Mouse (Mus musculus) embryonic fibroblast, embryonic 13.5 days (primary cell): ENCODE results near the gene Mfap1a. TPM values are rescaled to one million over a fixed set of nuclear protein-coding genes. Genes with fewer than 3 reads are reported as not detected.

Source experiments
- H3K27ac ChIP-seq: 2 replicates; pipeline ENCODE4 v1.5.1; 2012; ENCODE audit warnings: low read length, control low read depth, inconsistent platforms; ENCODE audit not compliant: insufficient read depth
- H3K4me1 ChIP-seq: 2 replicates; pipeline ENCODE4 v1.6.1; 2011; ENCODE audit warnings: low read length; ENCODE audit not compliant: control insufficient read depth, insufficient read depth
- H3K4me3 ChIP-seq: 2 replicates; pipeline ENCODE4 v1.5.1; 2011; ENCODE audit warnings: mild to moderate bottlenecking, control low read depth, low read length; ENCODE audit not compliant: insufficient read depth
- CTCF ChIP-seq: IDR thresholded peaks from 2 replicates; pipeline ENCODE4 v1.5.1; 2011; ENCODE audit warnings: mild to moderate bottlenecking, control low read depth, low read length, moderate library complexity, borderline replicate concordance; ENCODE audit not compliant: insufficient read depth
- POLR2A ChIP-seq: IDR thresholded peaks from 2 replicates; pipeline ENCODE4 v1.6.1; 2011; ENCODE audit warnings: low read depth, mild to moderate bottlenecking, control low read depth, low read length, moderate library complexity
- polyA plus RNA-seq: library from polyadenylated mRNA; stranded (reverse); fragments of >200 nt; gene quantifications from 2 replicates; pipeline ENCODE4 v1.2.4, GENCODE M21; 2011; ENCODE audit warnings: low read depth; ENCODE audit not compliant: missing spikeins, insufficient read length

Gene Mfap1a
- polyA plus RNA-seq, 1 experiment = 31.9 TPM

DNA sequence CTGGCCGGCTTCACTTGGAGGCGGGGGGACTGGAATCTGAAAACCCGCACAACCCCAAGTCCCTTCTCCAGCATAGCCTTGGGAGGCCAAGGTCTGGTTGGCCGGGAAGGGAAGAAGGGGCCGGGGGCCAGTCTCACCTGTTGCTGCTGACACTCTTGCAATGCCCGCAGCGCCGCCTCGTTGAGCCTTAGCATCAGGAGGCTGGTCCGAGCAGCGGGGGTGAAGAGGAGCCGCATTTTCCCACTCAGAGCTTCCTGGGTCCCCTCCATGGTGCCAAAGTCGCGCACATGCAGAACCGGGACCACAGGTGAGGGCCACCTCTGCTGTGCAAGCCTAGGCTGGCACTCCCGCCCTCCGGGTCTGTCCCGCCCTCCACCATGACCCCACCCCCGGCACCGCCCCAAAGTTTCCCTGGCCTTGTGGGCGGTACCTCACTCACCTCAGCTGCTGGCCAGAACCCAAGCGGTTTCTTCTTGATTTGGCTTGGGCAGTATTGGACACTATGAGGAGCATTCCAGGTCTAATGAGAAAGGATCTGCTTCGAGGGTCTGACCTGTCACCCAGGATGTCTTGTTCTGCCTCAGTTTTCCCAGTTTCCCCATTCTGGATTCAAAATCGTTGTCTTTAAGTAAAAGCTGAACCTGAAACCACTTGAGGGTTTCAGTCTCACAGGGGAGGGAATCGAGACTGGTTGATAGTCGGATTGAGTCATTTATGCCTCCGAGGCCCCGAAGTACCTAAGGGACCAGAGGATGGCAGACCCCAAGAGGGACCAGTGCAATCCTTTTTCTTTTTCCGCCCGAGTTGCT, 64.0 kb downstream of the Mfap1a start:
- Histone ChIP-seq H3K4me3 (peak overlapping the region; percentile 12; the same call in 1 of the 2 replicates), H3K27ac (no peak overlapping the region), H3K4me1 (peaks cover 6% of the 10 kb centered on the region; the same call in 1 of the 2 replicates)
- TF ChIP-seq CTCF = no peak
- TF ChIP-seq POLR2A = no peak

Other genes starting within 250 kb of the Mfap1a start
- gene Trp53bp1, start 235.3 kb downstream of the Mfap1a start, polyA plus RNA-seq = 54.5 and 61.5 TPM in 2 replicates
- gene Map1a, start 217.1 kb downstream of the Mfap1a start, polyA plus RNA-seq = 61.1 and 75.0 TPM in 2 replicates
- 8.4 and 9.0 TPM in 2 replicates for gene Ppip5k1, start 151.3 kb downstream of the Mfap1a start, polyA plus RNA-seq
- not detected in 2 replicates for gene Ckmt1, start 149.0 kb downstream of the Mfap1a start, polyA plus RNA-seq
- not detected in 2 replicates for gene Strc, start 119.5 kb downstream of the Mfap1a start, polyA plus RNA-seq
- gene Pdia3, start 92.9 kb downstream of the Mfap1a start, polyA plus RNA-seq = 1,111 and 1,129 TPM in 2 replicates
- 1.5 and 2.8 TPM in 2 replicates for gene Catsper2, start 92.9 kb downstream of the Mfap1a start, polyA plus RNA-seq
- not detected in 2 replicates for gene Ell3, start 62.4 kb downstream of the Mfap1a start, polyA plus RNA-seq
- 553 and 625 TPM in 2 replicates for gene Serf2, start 57.5 kb downstream of the Mfap1a start, polyA plus RNA-seq
- gene Hypk, start 53.4 kb downstream of the Mfap1a start, polyA plus RNA-seq = 80.6 and 86.4 TPM in 2 replicates
- gene Serinc4, start 49.9 kb downstream of the Mfap1a start, polyA plus RNA-seq = 0.63 TPM in 1 of 2 replicates, not detected in the other
- gene Mfap1b, start 32.6 kb downstream of the Mfap1a start, polyA plus RNA-seq = 24.7 and 28.7 TPM in 2 replicates
- 6.6 and 8.6 TPM in 2 replicates for gene Wdr76, start 58 bp upstream of the Mfap1a start, polyA plus RNA-seq